Mouse (Mus musculus): ENCODE measurements around the gene Pnmt. TPM values are rescaled to one million over a fixed set of nuclear protein-coding genes. Genes with fewer than 3 reads are reported as not detected.

The Pnmt gene
- polyA plus RNA-seq, 1 experiment from 2014 or later = 0.49 TPM

DNA sequence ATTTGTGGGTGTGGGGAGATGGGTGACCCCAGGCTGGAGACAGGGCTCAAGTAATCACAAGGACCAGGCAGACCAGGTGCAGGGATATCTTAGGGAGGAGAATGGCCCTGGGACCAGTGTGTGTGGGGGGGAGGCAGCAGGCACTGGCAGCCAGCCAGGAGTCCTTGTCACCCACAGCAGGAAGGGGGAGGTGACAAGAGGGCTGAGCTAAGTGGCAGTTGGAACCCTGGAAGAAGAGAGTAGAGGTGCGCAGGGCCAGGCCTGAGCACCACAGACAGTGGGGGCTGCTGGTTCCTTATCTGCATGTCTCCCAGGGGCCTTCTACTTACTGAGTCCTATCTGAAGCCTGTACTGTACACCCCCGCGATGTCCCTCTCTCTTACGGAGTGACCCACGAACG is 7.1 kb downstream of the Pnmt start:
- DNase-seq (ENCODE audit: low spot score) (peak; percentile 62), ATAC-seq (ENCODE audit: low read depth) (peak; percentile 27; the same call in 1 of the 2 replicates)
- Histone ChIP-seq H3K27ac (replicated peaks; ENCODE audit: low read depth, low read length) (peak overlapping the region; percentile 81), H3K4me2 (ENCODE audit: low read depth, low read length) (no peak overlapping the region), H3K36me3 (ENCODE audit: control insufficient read depth, insufficient read depth, low read length) (no peaks in the 10 kb centered on the region), H3K9ac (ENCODE audit: low read depth, low read length) (no peak overlapping the region), H3K27me3 (replicated peaks; ENCODE audit: control insufficient read depth, insufficient read depth, low read length) (peaks cover 11% of the 10 kb centered on the region), H3K4me1 (ENCODE audit: control insufficient read depth, insufficient read depth, low read length) (peaks cover 15% of the 10 kb centered on the region; the same call in 1 of the 2 replicates), H3K4me3 (ENCODE audit: low read depth, low read length) (no peak overlapping the region), H3K9me3 (ENCODE audit: control insufficient read depth, low read length) (no peaks in the 10 kb centered on the region)
- WGBS = 79% methylated on average over 6 of the region's 6 CpGs

GRCm38 (mm10) chr11:98394301-98394700 is 8.1 kb downstream of the Pnmt start:
- peaks cover 5% of the 10 kb centered on the region for H3K27me3 ChIP-seq (replicated peaks; ENCODE audit: control insufficient read depth, insufficient read depth, low read length)
- H3K36me3 ChIP-seq (ENCODE audit: control insufficient read depth, insufficient read depth, low read length) = no peaks in the 10 kb centered on the region
- peak; percentile 51 for DNase-seq (ENCODE audit: low spot score)
- peaks cover 15% of the 10 kb centered on the region; the same call in 1 of the 2 replicates for H3K4me1 ChIP-seq (ENCODE audit: control insufficient read depth, insufficient read depth, low read length)
- 0 out of 2 replicates have a peak, but pooled peaks have one; percentile 19 for ATAC-seq (ENCODE audit: low read depth)
- H3K9me3 ChIP-seq (ENCODE audit: control insufficient read depth, low read length) = no peaks in the 10 kb centered on the region
- no peak overlapping the region for H3K4me3 ChIP-seq (ENCODE audit: low read depth, low read length)
- no peak overlapping the region for H3K4me2 ChIP-seq (ENCODE audit: low read depth, low read length)
- H3K27ac ChIP-seq (replicated peaks; ENCODE audit: low read depth, low read length) = no peak overlapping the region
- 32% methylated on average over 6 of the region's 6 CpGs for WGBS
- no peak overlapping the region for H3K9ac ChIP-seq (ENCODE audit: low read depth, low read length)

- 41% methylated on average over 4 of the region's 4 CpGs for WGBS
- Histone ChIP-seq H3K27me3 (replicated peaks; ENCODE audit: control insufficient read depth, insufficient read depth, low read length) (peaks cover 5% of the 10 kb centered on the region; the same call in 1 of the 2 replicates), H3K4me3 (ENCODE audit: low read depth, low read length) (no peak overlapping the region), H3K9ac (ENCODE audit: low read depth, low read length) (no peak overlapping the region), H3K4me2 (ENCODE audit: low read depth, low read length) (no peak overlapping the region), H3K27ac (replicated peaks; ENCODE audit: low read depth, low read length) (0 out of 2 replicates have a peak overlapping the region, but pooled peaks have one; percentile 15), H3K36me3 (ENCODE audit: control insufficient read depth, insufficient read depth, low read length) (no peaks in the 10 kb centered on the region), H3K4me1 (ENCODE audit: control insufficient read depth, insufficient read depth, low read length) (peaks cover 15% of the 10 kb centered on the region; the same call in 1 of the 2 replicates), H3K9me3 (ENCODE audit: control insufficient read depth, low read length) (no peaks in the 10 kb centered on the region)
- ATAC-seq (ENCODE audit: low read depth) (no peak), DNase-seq (ENCODE audit: low spot score) (no peak)
Observed at GRCm38 (mm10) chr11:98395041-98395440, 8.8 kb downstream of the Pnmt start.

- no peak overlapping the region for H3K4me3 ChIP-seq (ENCODE audit: low read depth, low read length)
- H3K9me3 ChIP-seq (ENCODE audit: control insufficient read depth, low read length) = no peaks in the 10 kb centered on the region
- no peak for ATAC-seq (ENCODE audit: low read depth)
- no peak overlapping the region for H3K9ac ChIP-seq (ENCODE audit: low read depth, low read length)
- no peaks in the 10 kb centered on the region for H3K36me3 ChIP-seq (ENCODE audit: control insufficient read depth, insufficient read depth, low read length)
- WGBS = 88% methylated on average over 7 of the region's 7 CpGs
- peaks cover 2% of the 10 kb centered on the region; the same call in 1 of the 2 replicates for H3K27me3 ChIP-seq (replicated peaks; ENCODE audit: control insufficient read depth, insufficient read depth, low read length)
- no peak for DNase-seq (ENCODE audit: low spot score)
- no peak overlapping the region for H3K4me2 ChIP-seq (ENCODE audit: low read depth, low read length)
- H3K4me1 ChIP-seq (ENCODE audit: control insufficient read depth, insufficient read depth, low read length) = peaks cover 17% of the 10 kb centered on the region; the same call in 1 of the 2 replicates
- H3K27ac ChIP-seq (replicated peaks; ENCODE audit: low read depth, low read length) = no peak overlapping the region
Observed at GRCm38 (mm10) chr11:98397946-98398345, 11.7 kb downstream of the Pnmt start.

DNA sequence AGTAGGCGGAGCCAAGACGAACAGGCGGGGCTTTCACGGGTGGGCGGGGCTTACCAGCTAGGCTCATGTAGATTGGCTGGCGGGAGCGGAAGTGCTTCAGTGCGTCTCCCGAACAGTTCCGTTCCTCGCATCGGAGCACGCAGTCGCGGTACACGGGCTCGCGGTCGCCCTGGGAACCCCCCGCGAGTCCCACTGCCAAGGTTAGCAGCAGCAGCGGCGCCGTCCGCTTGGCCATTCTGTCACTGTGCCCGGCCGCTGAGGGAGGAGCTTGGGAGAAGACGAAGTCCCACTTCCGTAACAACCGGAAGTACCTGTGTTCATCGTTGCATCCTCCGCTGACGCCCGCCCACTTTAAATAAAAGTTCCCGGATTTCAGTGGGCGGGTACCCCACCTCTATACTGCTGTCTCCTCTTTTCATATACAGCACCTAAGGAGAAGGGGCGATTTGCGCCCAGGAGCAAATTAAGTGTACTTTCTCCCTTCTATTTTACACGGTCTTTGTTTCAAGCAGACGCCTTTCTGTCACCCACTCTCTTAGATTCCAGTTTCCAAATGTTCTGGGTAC is 14.0 kb downstream of the Pnmt start, which contains the start of gene Pgap3:
Gene Pgap3 (minus strand): TSS at position 330 of the 566 bp plus-strand sequence.
- Histone ChIP-seq H3K4me3 (ENCODE audit: low read depth, low read length) (peak within 1 kb of the TSS; percentile 73), H3K4me2 (ENCODE audit: low read depth, low read length) (peak within 1 kb of the TSS; percentile 80), H3K27me3 (replicated peaks; ENCODE audit: control insufficient read depth, insufficient read depth, low read length) (peaks cover 3% of the 10 kb centered on the region; the same call in 1 of the 2 replicates), H3K36me3 (ENCODE audit: control insufficient read depth, insufficient read depth, low read length) (no peaks in the 10 kb centered on the region), H3K9ac (ENCODE audit: low read depth, low read length) (peak within 1 kb of the TSS; percentile 73), H3K27ac (replicated peaks; ENCODE audit: low read depth, low read length) (peak within 1 kb of the TSS; percentile 96), H3K9me3 (ENCODE audit: control insufficient read depth, low read length) (no peaks in the 10 kb centered on the region), H3K4me1 (ENCODE audit: control insufficient read depth, insufficient read depth, low read length) (peaks cover 5% of the 10 kb centered on the region; the same call in 1 of the 2 replicates)
- DNase-seq (ENCODE audit: low spot score) = peak; percentile 97
- under 1% methylated on average over 36 of the region's 40 CpGs for WGBS
- peak; percentile 94 for ATAC-seq (ENCODE audit: low read depth)

- Histone ChIP-seq H3K27me3 (replicated peaks; ENCODE audit: control insufficient read depth, insufficient read depth, low read length) (peaks cover 3% of the 10 kb centered on the region; the same call in 1 of the 2 replicates), H3K36me3 (ENCODE audit: control insufficient read depth, insufficient read depth, low read length) (no peaks in the 10 kb centered on the region), H3K9ac (ENCODE audit: low read depth, low read length) (peak overlapping the region; percentile 73), H3K27ac (replicated peaks; ENCODE audit: low read depth, low read length) (peak overlapping the region; percentile 96), H3K4me2 (ENCODE audit: low read depth, low read length) (peak overlapping the region; percentile 80), H3K4me3 (ENCODE audit: low read depth, low read length) (peak overlapping the region; percentile 73), H3K4me1 (ENCODE audit: control insufficient read depth, insufficient read depth, low read length) (peaks cover 5% of the 10 kb centered on the region; the same call in 1 of the 2 replicates), H3K9me3 (ENCODE audit: control insufficient read depth, low read length) (no peaks in the 10 kb centered on the region)
- WGBS = 57% methylated on average over 3 of the region's 3 CpGs
- ATAC-seq (ENCODE audit: low read depth) (no peak), DNase-seq (ENCODE audit: low spot score) (no peak)
Observed at GRCm38 (mm10) chr11:98400816-98401215, 14.6 kb downstream of the Pnmt start.

DNA sequence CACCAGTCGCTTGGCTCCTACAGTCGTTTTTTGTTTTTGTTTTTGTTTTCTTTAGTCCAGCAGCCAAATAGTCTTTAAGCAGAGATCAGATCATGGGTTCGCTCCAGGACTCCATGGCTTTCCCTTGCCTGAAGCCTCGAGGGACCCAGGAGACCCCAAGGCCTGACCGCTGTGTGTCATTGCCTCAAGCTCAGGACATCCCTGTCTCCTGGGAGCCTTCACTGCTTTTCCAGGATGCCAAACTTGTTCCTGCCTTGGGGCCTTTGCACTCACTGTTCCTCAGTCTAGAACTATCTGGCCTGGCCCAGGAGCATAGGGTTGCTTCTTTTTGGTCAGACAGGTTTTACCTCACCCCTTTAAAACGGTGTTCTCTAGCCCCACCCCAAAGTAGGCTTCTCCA is 20.4 kb downstream of the Pnmt start:
- peaks cover 3% of the 10 kb centered on the region; the same call in 1 of the 2 replicates for H3K27me3 ChIP-seq (replicated peaks; ENCODE audit: control insufficient read depth, insufficient read depth, low read length)
- DNase-seq (ENCODE audit: low spot score) = no peak
- no peak overlapping the region for H3K4me2 ChIP-seq (ENCODE audit: low read depth, low read length)
- no peaks in the 10 kb centered on the region for H3K9me3 ChIP-seq (ENCODE audit: control insufficient read depth, low read length)
- H3K4me1 ChIP-seq (ENCODE audit: control insufficient read depth, insufficient read depth, low read length) = peaks cover 10% of the 10 kb centered on the region
- no peak overlapping the region for H3K27ac ChIP-seq (replicated peaks; ENCODE audit: low read depth, low read length)
- no peak overlapping the region for H3K9ac ChIP-seq (ENCODE audit: low read depth, low read length)
- H3K36me3 ChIP-seq (ENCODE audit: control insufficient read depth, insufficient read depth, low read length) = no peaks in the 10 kb centered on the region
- no peak for ATAC-seq (ENCODE audit: low read depth)
- WGBS = 60% methylated on average over 6 of the region's 6 CpGs
- no peak overlapping the region for H3K4me3 ChIP-seq (ENCODE audit: low read depth, low read length)

DNA sequence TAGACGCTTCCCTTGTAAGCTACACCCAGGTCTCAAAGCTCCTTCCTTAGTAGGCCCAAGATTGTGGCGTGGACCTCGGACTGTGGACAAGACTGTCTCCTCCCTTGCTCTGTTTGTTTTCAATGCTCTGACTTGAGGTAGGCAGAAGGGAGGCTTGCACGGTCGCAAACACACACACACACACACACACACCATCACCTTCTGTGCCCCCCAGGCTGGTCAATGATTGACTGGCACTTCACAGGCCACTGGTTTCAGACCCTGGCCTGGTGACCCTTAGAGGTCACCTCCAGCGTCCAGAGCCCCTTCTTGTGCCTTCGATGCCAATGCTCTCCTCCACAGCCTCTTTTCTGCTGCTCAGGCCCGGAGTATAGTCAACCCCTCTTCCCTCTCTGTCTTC is 22.6 kb downstream of the Pnmt start:
- peak overlapping the region; percentile 18 for H3K4me3 ChIP-seq (ENCODE audit: low read depth, low read length)
- no peaks in the 10 kb centered on the region for H3K36me3 ChIP-seq (ENCODE audit: control insufficient read depth, insufficient read depth, low read length)
- peak overlapping the region; percentile 71 for H3K27ac ChIP-seq (replicated peaks; ENCODE audit: low read depth, low read length)
- no peaks in the 10 kb centered on the region for H3K27me3 ChIP-seq (replicated peaks; ENCODE audit: control insufficient read depth, insufficient read depth, low read length)
- H3K4me1 ChIP-seq (ENCODE audit: control insufficient read depth, insufficient read depth, low read length) = peaks cover 18% of the 10 kb centered on the region
- no peak for ATAC-seq (ENCODE audit: low read depth)
- 48% methylated on average over 8 of the region's 8 CpGs for WGBS
- DNase-seq (ENCODE audit: low spot score) = no peak
- H3K9me3 ChIP-seq (ENCODE audit: control insufficient read depth, low read length) = no peaks in the 10 kb centered on the region
- peak overlapping the region; percentile 35 for H3K4me2 ChIP-seq (ENCODE audit: low read depth, low read length)
- peak overlapping the region; percentile 48 for H3K9ac ChIP-seq (ENCODE audit: low read depth, low read length)

Data from embryonic facial prominence, embryonic 14.5 days (tissue).